In the genomic region with DNA sequence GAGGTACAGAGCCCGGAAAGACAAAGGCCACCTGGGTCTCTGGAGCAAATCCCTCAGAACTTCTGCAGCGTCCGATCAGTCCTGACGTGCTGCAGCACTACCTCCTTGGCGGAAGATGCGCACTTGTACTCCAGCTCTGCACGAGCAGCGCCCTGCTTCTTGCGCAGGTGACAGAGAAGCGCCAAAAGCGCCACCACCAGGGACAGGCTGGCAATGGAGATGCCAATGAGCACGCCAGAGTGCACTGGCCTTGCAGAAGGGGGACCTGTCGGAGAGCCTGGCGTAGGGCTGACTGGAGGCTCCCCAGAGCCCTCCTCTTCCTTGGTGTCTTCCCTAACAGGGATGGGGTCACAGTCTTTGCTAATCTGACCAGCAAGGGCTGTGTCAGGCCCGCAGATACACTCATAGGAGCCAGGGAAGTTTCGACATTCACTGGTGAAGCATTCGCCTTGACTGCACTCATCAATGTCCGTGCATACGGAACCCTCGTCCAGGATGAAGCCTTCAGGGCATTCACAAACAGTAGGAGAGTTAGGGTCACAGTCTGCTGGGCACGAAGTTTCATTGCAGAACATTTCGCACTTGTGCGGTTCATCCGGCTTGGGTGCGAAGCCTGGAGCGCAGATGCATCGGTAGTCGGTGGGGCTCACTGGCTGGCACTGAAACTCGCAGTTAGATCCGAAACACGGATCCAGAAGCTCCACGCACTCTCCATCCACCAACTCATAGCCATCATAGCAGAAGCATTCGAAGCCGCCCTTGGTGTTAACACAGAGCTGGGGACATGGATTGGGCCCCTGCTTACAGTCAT, we compare ENCODE assay signal across 8 mouse cellular contexts. TPM values are rescaled to one million over a fixed set of nuclear protein-coding genes. Genes with fewer than 3 reads are reported as not detected.
DNase-seq lines count a peak whose midpoint lies in the region; ATAC-seq and TF ChIP-seq lines count a peak whose summit lies in the region.

No protein-coding gene starts in this region.

- H3K27me3 ChIP-seq in heart, embryonic 11.5 days (ENCODE audit: control insufficient read depth, insufficient read depth, low read length) = peaks cover 16% of the 10 kb centered on the region
- peaks cover 47% of the 10 kb centered on the region for H3K27me3 ChIP-seq in kidney, embryonic 15.5 days

- DNase-seq in gastrocnemius, adult 2 months = peak; percentile 61
- DNase-seq in gastrocnemius, postnatal 4 days (ENCODE audit: low spot score in 2 of 2) = no peak
- peak; percentile 64 for DNase-seq in lung, postnatal 10 days
- peak; percentile 50 for DNase-seq in retina, embryonic 14.5 days (ENCODE audit: low spot score)
- DNase-seq in urinary bladder, postnatal 25 days (ENCODE audit: low spot score) = no peak

- no peak for TF ChIP-seq POLR2A in bone marrow macrophage, adult 2 months (IDR thresholded peaks at IDR 0.05; ENCODE audit: borderline replicate concordance, low read depth, low read length)

- intact Hi-C loops in gastrocnemius, adult 2 months (cut with DNase I) = loop anchor here (5.0 to 10.0 kb wide), 5 partner anchors 59 to 284 kb away; no protein-coding TSS in a partner anchor

- 12% methylated on average over 34 of the region's 34 CpGs for WGBS in heart, embryonic 11.5 days (ENCODE audit: insufficient replicate concordance)
- 11% methylated on average over 34 of the region's 34 CpGs for WGBS in kidney, embryonic 15.5 days

- H3K4me3 ChIP-seq in gastrocnemius, adult 2 months = peak overlapping the region; percentile 71
- H3K4me3 ChIP-seq in bone marrow macrophage, adult 2 months (ENCODE audit: insufficient read depth, low read length) = peak overlapping the region; percentile 67
- peak overlapping the region; percentile 50 for H3K4me3 ChIP-seq in heart, embryonic 11.5 days (ENCODE audit: low read depth, low read length)
- peak overlapping the region; percentile 45 for H3K4me3 ChIP-seq in kidney, embryonic 15.5 days (replicated peaks)

- TF ChIP-seq CTCF in gastrocnemius, adult 2 months (IDR thresholded peaks at IDR 0.05) = peak; percentile 41
- TF ChIP-seq CTCF in bone marrow macrophage, adult 2 months (IDR thresholded peaks at IDR 0.05; ENCODE audit: low read depth, low read length) = no peak

- no peak for ATAC-seq in heart, embryonic 11.5 days (replicated peaks; ENCODE audit: insufficient number of reproducible peaks, low FRiP score, low TSS enrichment)
- 0 out of 2 replicates have a peak, but pooled peaks have one; percentile 12 for ATAC-seq in kidney, embryonic 15.5 days (replicated peaks; ENCODE audit: low FRiP score)

- H3K4me1 ChIP-seq in bone marrow macrophage, adult 2 months (ENCODE audit: control insufficient read depth, insufficient read depth, low read length) = peaks cover 37% of the 10 kb centered on the region
- H3K4me1 ChIP-seq in heart, embryonic 11.5 days (ENCODE audit: control insufficient read depth, insufficient read depth, low read length) = peaks cover 8% of the 10 kb centered on the region
- H3K4me1 ChIP-seq in kidney, embryonic 15.5 days = peaks cover 33% of the 10 kb centered on the region

- H3K4me2 ChIP-seq in heart, embryonic 11.5 days = peak overlapping the region; percentile 85
- H3K4me2 ChIP-seq in kidney, embryonic 15.5 days = peak overlapping the region; percentile 84

- peak overlapping the region; percentile 66 for H3K9ac ChIP-seq in heart, embryonic 11.5 days (ENCODE audit: low read depth, low read length)
- peak overlapping the region; percentile 38; the same call in 1 of the 2 replicates for H3K9ac ChIP-seq in kidney, embryonic 15.5 days

- no peaks in the 10 kb centered on the region for H3K36me3 ChIP-seq in heart, embryonic 11.5 days (ENCODE audit: control insufficient read depth, insufficient read depth, low read length)
- no peaks in the 10 kb centered on the region for H3K36me3 ChIP-seq in kidney, embryonic 15.5 days

- H3K27ac ChIP-seq in gastrocnemius, adult 2 months = peak overlapping the region; percentile 85
- H3K27ac ChIP-seq in bone marrow macrophage, adult 2 months (ENCODE audit: insufficient read depth, low read depth, low read length) = no peak overlapping the region
- H3K27ac ChIP-seq in heart, embryonic 11.5 days (ENCODE audit: low read depth, low read length) = no peak overlapping the region
- H3K27ac ChIP-seq in kidney, embryonic 15.5 days = no peak overlapping the region

- H3K9me3 ChIP-seq in heart, embryonic 11.5 days (replicated peaks; ENCODE audit: control insufficient read depth, low read length) = no peaks in the 10 kb centered on the region
- H3K9me3 ChIP-seq in kidney, embryonic 15.5 days (replicated peaks) = no peaks in the 10 kb centered on the region

RNA-seq across cellular contexts. Expression of gene Thbd, which starts 1.6 kb away (rescaled TPM):
- total RNA-seq in gastrocnemius, adult 2 months (2021) = 10 to 100 TPM; 13.0 to 24.0 TPM
- total RNA-seq in gastrocnemius, postnatal 4 days (2021) = 10 to 100 TPM; 20.6 to 23.7 TPM
- 8.2 and 8.3 TPM in 2 replicates for polyA plus RNA-seq in bone marrow macrophage, adult 2 months (2012; ENCODE audit: insufficient read depth, insufficient read length, missing spikeins)
- polyA plus RNA-seq in heart, embryonic 11.5 days (2014; fragmentation: Nextera tagmentation; extraction: Ambion mirVana) = 18.5 and 19.2 TPM in 2 replicates
- 9.1 and 10.4 TPM in 2 replicates for polyA plus RNA-seq in kidney, embryonic 15.5 days (2015; fragmentation: Nextera tagmentation; extraction: Ambion mirVana)

RNA-seq across cellular contexts. Expression of gene Sstr4, which starts 11.2 kb away (rescaled TPM):
- total RNA-seq in gastrocnemius, adult 2 months (2021) = under 1 TPM; 0.28 to 0.47 TPM
- under 1 TPM; 0.25 to 0.67 TPM for total RNA-seq in gastrocnemius, postnatal 4 days (2021)
- not detected in 2 replicates for polyA plus RNA-seq in bone marrow macrophage, adult 2 months (2012; ENCODE audit: insufficient read depth, insufficient read length, missing spikeins)
- polyA plus RNA-seq in heart, embryonic 11.5 days (2014; fragmentation: Nextera tagmentation; extraction: Ambion mirVana) = 1.2 and 1.7 TPM in 2 replicates
- polyA plus RNA-seq in kidney, embryonic 15.5 days (2015; fragmentation: Nextera tagmentation; extraction: Ambion mirVana) = 0.25 and 0.30 TPM in 2 replicates

RNA-seq across cellular contexts. Expression of gene Cd93, which starts 37.0 kb away (rescaled TPM):
- 10 to 100 TPM; 12.6 to 16.5 TPM for total RNA-seq in gastrocnemius, adult 2 months (2021)
- total RNA-seq in gastrocnemius, postnatal 4 days (2021) = 100 to 1,000 TPM; 101 to 104 TPM
- polyA plus RNA-seq in bone marrow macrophage, adult 2 months (2012; ENCODE audit: insufficient read depth, insufficient read length, missing spikeins) = 338 and 370 TPM in 2 replicates
- polyA plus RNA-seq in heart, embryonic 11.5 days (2014; fragmentation: Nextera tagmentation; extraction: Ambion mirVana) = 22.9 and 23.1 TPM in 2 replicates
- 16.3 and 17.1 TPM in 2 replicates for polyA plus RNA-seq in kidney, embryonic 15.5 days (2015; fragmentation: Nextera tagmentation; extraction: Ambion mirVana)

Comparison
In these comparisons a context has a peak if more than half of its experiments do, and no peak if none do; other contexts are left out.
1. DNase-seq: peak in gastrocnemius, adult 2 months (single experiment), lung, postnatal 10 days (single experiment) and retina, embryonic 14.5 days (single experiment); none in gastrocnemius, postnatal 4 days (0 of 2) and urinary bladder, postnatal 25 days (single experiment).
2. RNA of gene Cd93, which starts 37.0 kb away (polyA plus RNA-seq): 338 to 370 TPM in bone marrow macrophage, adult 2 months; 22.9 to 23.1 TPM in heart, embryonic 11.5 days and 16.3 to 17.1 TPM in kidney, embryonic 15.5 days; every median in the first group is over 10 times any median in the second.
3. Peak in every context shown above with its lines, with median percentiles within 50 percentile points of each other: H3K4me3 ChIP-seq.